Mouse (Mus musculus): Measurements from ENCODE around the gene Gas2. TPM values are rescaled to one million over a fixed set of nuclear protein-coding genes. Genes with fewer than 3 reads are reported as not detected.

Gene Gas2
- 1 to 10 TPM; 2.1 to 4.2 TPM for total RNA-seq (2021)
- long read RNA-seq, experiment 1, partial matches to known transcripts: 0 of 4 reads
- long read RNA-seq, experiment 1, other reads (novel, unspliced or antisense): 3 of 4 reads
- long read RNA-seq, experiment 2, partial matches to known transcripts: 0 of 4 reads
- long read RNA-seq, experiment 2, other reads (novel, unspliced or antisense): 3 of 4 reads

DNA sequence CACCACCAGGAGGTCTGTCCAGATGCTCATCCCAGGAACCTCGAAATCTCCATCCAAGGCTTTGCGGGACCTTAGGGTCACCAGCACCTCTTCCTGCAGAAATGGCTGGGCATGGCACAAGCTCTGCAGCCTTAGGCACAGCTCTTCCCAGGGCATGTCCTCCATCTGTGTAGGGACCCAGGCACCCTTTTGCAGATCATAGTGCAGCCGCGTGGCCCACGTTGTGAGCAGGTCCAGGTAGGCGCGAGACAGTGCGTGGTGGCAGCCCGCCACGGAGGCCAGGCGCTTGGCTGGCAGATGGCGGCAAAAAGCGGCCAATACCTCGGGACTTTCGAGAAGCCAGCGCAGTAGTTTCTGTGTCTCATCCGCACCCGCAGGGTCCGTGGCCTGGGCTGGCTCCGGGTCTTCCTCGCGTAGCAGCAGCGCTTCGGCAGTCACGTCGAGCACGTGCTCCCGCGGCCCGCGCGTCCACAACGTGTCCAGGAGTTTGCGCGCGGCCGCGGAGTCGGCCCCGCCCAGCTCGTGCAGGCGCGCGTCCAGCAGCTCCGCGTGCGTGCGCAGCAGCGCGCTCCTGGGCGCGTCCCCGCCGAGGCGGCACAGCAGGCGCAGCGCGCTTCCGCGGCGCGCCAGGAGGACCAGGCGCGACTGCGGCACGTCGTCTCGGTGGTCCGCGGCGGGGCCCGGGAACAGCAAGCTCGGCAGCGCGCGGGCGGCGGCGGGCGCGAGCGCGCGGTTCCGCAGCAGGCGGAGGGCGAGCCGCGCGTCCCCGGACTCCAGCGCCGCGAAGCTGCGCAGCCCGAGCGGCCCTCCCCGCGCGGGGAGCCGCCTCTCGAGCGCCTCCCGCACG, at the start of gene Gas2:
TSS of gene Gas2 (plus strand) at position 766 of the 847 bp plus-strand sequence.
- peak within 1 kb of the TSS; percentile 97 for H3K27ac ChIP-seq
- H3K4me3 ChIP-seq: peak within 1 kb of the TSS; percentile 95
- intact Hi-C loops (cut with DNase I): no loop called here
- DNase-seq: peak; percentile 93
- TF ChIP-seq CTCF (IDR thresholded peaks at IDR 0.05): no peak

DNA sequence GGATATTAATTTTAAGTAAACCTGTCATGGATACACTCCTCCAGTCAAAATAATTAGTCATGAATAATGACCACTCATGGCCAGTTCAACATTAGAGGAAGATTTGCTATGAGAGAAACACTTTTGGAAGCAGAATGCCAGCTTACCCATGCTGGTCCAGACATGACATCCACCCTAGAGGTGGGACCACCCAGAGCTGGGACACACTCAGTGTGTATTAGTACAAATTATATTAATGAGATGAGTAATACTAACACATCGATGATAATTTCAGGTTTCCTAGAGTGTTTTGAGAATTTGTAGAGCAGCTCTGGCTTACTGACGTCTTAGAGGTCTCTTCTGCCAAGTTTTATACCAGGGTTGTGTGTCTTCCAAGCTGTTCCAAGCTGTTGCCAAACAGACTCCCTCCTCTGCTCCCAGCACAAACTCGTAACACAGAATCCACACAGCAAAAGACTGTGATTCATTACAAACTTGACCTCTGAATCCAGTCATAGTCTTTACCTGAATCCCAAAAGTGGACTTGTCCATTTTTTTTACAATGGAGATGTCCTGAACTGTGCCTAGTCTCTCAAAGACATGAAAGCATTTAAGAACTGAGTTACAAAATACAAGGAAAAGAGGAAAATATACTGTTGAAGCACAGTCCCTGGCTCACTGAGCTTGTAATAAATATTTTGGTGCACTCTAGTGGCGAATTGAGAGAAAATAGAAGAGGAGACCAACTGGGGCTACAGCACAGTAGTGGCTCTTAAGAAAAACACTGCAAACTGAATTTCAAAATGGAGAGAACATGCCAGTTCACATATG, 46.1 kb upstream of the Gas2 start:
- intact Hi-C loops (cut with DNase I): loop anchor here (10.0 kb wide), 1 partner anchor 191 kb away; the partner anchor contains the start of gene Slc17a6
- no peak overlapping the region for H3K4me3 ChIP-seq
- no peak for DNase-seq
- peak; percentile 42 for TF ChIP-seq CTCF (IDR thresholded peaks at IDR 0.05)
- no peak overlapping the region for H3K27ac ChIP-seq

DNA sequence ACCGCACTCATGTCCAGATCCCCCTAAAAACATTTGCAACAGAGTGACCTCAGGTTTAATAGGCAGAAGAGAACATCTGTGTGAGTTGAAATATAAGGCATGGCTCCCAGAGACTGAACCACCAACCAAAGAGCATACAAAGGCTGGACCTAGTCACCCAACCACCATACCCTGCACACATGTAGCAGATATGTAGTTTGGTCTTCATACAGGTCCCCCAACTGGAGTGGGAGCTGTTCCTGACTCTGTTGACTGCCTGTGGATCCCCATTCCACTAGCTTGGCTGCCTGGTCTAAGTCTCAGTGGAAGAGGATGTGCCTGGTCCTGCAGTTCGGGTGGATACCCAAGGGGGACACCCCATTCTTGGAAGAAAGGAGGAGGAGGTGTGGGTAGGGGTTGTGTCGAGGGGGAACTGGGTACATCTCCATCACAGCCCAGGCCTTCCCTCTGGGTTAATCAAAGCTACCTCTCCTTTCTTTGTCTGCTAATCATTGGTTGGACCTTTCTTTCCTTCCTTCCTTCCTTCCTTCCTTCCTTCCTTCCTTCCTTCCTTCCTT, 45.5 kb upstream of the Gas2 start:
- Histone ChIP-seq H3K27ac (no peak overlapping the region), H3K4me3 (no peak overlapping the region)
- TF ChIP-seq CTCF (IDR thresholded peaks at IDR 0.05): no peak
- no peak for DNase-seq
- intact Hi-C loops (cut with DNase I): loop anchor here (10.0 kb wide), 1 partner anchor 192 kb away; the partner anchor contains the start of gene Slc17a6

DNA sequence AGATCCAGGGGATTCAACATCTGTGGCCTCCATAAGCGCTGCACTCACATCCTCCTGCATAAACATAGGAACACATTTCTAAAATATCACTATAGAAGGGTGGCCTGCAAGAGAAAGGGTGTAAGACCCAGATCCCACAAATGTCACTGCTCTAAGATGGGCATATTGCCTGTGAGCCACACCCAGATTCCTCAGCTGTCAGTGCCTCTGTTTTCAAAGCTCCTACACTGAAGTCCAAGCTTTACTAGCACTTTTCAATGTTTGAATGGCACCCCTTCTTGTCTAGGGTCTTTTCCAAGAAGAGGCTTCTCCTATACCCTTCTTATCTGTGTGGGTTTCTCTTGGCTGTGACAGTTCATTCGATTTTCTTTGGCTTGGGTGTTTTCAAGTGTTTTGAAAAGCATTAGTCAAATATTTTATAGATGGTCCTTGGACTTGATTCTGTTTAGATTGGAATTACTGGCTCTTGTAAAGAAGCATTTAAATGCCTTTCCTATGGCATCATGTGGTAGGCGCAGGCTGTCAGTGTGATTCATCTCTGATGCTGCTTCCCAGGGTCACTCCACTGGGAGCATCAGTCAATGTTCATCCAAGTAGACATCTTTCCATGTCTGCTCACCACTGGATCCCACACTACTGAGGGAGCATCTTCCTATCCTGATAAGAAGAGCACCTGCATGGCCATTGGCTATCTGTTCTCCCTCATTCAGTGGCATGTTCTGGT, 43.4 kb upstream of the Gas2 start:
- no peak for DNase-seq
- H3K4me3 ChIP-seq: no peak overlapping the region
- no peak overlapping the region for H3K27ac ChIP-seq
- TF ChIP-seq CTCF (IDR thresholded peaks at IDR 0.05): no peak
- intact Hi-C loops (cut with DNase I): loop anchor here (10.0 kb wide), 1 partner anchor 194 kb away; the partner anchor contains the start of gene Slc17a6

DNA sequence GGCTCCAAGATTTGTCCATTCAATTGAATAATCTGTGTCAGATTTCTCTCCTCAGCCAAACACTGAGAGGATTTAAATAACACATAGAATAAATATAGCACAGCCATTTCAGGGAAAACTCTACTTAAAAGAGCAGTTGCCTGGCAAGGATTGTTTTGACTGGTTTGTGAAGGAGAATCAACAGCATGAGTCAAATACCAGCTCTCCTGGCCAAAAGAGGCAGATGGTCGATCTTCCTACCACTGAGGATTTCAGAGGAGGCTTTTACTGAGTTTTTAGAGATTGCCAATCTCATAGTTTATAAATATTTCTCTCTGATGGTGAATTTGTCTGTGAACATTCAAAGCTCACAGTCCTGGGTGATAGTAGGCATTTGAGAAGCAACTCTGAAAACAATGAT, 41.9 kb upstream of the Gas2 start:
- TF ChIP-seq CTCF (IDR thresholded peaks at IDR 0.05): no peak
- no peak for DNase-seq
- Histone ChIP-seq H3K27ac (no peak overlapping the region), H3K4me3 (no peak overlapping the region)
- intact Hi-C loops (cut with DNase I): loop anchor here (10.0 kb wide), 1 partner anchor 195 kb away; the partner anchor contains the start of gene Slc17a6

DNA sequence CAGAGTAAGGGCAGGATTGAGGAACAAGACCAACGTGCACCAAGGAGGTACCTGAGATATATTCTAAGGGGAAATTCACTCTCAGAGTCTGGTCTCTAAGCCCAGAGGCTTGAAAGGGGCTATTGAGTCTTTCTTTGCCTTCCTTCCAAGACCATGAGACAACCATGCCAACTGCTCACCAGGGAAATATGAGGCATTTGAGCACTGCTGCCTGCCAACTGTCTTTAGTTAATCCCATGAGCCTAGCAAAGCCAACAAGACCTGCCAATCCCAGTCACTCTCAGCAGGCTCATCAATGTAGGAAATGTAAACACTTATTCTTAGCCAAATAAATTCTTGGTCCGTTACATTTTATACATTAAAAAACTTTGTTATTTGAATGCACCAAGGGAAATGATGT, 40.3 kb upstream of the Gas2 start:
- TF ChIP-seq CTCF (IDR thresholded peaks at IDR 0.05): no peak
- intact Hi-C loops (cut with DNase I): no loop called here
- DNase-seq: no peak
- H3K4me3 ChIP-seq: no peak overlapping the region
- no peak overlapping the region for H3K27ac ChIP-seq

DNA sequence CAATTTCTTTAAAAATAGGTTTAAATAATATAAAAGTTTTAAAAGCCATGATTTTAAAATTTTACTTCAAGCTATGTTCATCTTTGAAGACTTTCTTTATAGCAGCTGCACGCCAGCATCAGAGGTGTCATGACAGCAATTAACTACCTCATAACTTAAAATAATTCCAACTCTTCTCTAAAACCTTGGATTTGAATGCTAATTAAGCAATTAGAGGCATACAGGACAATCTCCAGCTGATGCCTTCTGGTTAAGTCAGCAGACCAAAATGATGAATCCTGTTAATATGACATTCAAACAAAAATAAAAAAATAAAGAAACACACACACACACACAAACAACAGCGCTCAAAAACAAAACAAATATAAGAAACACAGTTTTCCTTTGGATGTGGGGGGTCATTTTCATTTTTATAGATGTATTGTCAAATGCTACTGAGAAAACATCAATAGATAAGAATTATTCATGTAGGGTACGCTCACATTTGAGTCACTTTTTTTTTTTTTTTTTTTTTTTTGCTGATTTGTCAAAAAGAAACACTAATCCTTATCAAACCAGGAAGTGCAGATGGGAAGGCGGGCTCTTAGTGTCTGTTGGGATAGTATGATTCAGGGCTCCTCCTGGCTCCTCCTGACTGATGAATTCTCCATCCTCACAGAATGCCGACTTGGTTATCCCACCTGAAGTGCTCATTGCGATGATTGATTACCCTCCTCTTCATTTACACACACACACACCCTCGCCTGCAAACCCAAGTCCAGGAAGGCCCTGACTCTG, 38.1 kb upstream of the Gas2 start:
- Histone ChIP-seq H3K4me3 (no peak overlapping the region), H3K27ac (no peak overlapping the region)
- no peak for DNase-seq
- no peak for TF ChIP-seq CTCF (IDR thresholded peaks at IDR 0.05)
- intact Hi-C loops (cut with DNase I): no loop called here

DNA sequence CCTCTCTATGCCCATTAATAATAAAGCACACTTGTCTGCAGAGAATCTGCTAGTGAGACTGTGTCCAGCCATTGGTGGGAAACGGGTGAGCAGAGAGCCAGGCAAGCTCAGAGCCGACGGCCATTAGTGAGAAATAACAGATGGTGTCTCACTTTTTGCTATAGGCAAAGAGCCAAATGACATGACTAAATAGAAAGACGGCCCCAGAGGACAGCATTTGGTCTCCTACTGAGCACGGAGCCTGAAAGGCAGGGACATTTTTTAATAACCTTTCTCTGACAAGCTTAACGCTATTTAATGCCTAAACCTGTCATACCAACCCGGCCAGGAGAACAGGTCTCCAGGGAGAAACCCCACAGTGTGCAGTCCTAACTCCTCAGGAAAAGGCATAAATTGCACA, 29.9 kb upstream of the Gas2 start:
- no peak overlapping the region for H3K27ac ChIP-seq
- no peak for TF ChIP-seq CTCF (IDR thresholded peaks at IDR 0.05)
- intact Hi-C loops (cut with DNase I): no loop called here

DNA sequence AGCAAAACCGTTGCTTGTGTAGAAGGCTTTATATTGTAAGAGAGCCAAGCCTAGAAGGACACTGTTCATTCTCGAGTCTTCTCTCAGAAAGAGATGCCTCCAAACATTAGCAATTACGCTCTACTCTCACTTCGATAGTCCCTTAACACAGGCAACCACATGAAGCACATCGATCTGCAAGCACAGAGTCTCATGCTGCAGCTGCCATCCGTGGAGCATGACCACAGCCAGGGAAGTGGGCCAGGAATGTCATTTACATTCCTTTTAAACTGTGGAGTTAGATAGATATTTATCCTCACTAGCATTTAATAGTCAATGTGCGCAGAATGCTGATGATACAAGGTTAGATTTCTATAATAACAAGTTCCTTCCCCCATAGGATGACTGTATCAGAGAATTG, 21.3 kb upstream of the Gas2 start:
- Histone ChIP-seq H3K27ac (no peak overlapping the region), H3K4me3 (no peak overlapping the region)
- intact Hi-C loops (cut with DNase I): no loop called here
- no peak for DNase-seq
- TF ChIP-seq CTCF (IDR thresholded peaks at IDR 0.05): no peak

More for the DNA sequence above, 29.9 kb upstream of the Gas2 start:
- DNase-seq: no peak
- H3K4me3 ChIP-seq: peak overlapping the region; percentile 46

DNA sequence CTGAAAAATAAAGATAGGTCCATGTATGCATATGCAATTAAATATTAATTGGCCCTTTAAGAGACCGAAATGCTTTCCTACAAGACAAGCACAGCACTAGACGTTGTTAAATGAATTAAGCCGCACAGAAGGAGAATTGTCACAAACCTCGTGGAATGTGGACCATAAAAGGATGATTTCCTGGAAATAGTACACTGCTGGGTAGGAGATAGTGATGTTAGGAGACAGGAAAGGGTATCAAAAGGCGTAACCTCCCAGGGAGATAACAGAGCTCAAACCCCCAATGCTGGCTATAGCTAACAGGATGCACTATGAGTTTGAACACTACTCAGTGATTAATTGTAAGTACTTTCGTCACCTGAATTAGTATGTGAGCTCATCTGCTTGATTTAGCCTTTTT, 10.9 kb upstream of the Gas2 start:
- Histone ChIP-seq H3K27ac (no peak overlapping the region), H3K4me3 (no peak overlapping the region)
- DNase-seq: no peak
- no peak for TF ChIP-seq CTCF (IDR thresholded peaks at IDR 0.05)
- intact Hi-C loops (cut with DNase I): no loop called here

DNA sequence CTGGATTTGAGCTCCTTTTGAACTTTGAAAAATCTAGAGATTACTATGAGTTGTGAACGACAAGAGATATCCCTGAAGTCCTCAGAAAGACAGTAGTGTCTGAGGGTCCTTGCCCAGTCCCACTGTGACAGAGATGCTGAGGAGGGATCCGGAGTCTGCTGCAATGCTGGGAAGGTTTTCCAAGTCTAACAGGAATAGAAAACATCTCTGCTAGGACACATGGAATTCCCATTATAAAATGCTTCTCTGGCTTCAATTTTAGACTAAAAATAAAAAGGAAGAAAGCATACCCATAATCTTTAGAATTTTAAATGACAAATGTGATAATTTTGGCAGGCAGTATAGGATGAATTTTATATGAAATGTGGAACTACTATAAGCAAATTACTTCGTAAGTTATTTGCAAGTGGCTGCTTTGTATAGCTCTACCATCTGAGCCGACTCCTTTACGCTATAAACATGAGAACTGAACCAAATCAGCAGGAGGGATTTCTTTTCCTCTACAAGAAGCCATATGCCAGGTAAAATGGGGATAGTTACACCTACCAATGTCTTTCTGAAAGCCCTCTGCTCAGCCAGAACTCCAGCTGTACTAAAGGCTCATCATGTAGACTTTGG, 9.8 kb upstream of the Gas2 start:
- Histone ChIP-seq H3K27ac (no peak overlapping the region), H3K4me3 (no peak overlapping the region)
- intact Hi-C loops (cut with DNase I): no loop called here
- TF ChIP-seq CTCF (IDR thresholded peaks at IDR 0.05): no peak
- DNase-seq: no peak
